Mouse (Mus musculus): Measurements from ENCODE around the gene Coro2b. TPM values are rescaled to one million over a fixed set of nuclear protein-coding genes. Genes with fewer than 3 reads are reported as not detected.

The Coro2b gene
- polyA plus RNA-seq, 1 experiment from 2014 or later, result 8.8 TPM

GRCm38 (mm10) chr9:62491104-62491503 lies 45.7 kb downstream of the Coro2b start:
- Histone ChIP-seq H3K36me3 (no peaks in the 10 kb centered on the region), H3K4me3 (no peak overlapping the region), H3K9me3 (no peaks in the 10 kb centered on the region), H3K9ac (no peak overlapping the region), H3K27ac (no peak overlapping the region), H3K27me3 (no peaks in the 10 kb centered on the region), H3K4me2 (no peak overlapping the region), H3K4me1 (peaks cover 3% of the 10 kb centered on the region)
- no peak for ATAC-seq (ENCODE audit: insufficient number of reproducible peaks, insufficient read depth, low FRiP score, low TSS enrichment, low read depth)
- WGBS, result 66% methylated on average over 3 of the region's 3 CpGs

- Histone ChIP-seq H3K4me3 (no peak overlapping the region), H3K36me3 (no peaks in the 10 kb centered on the region), H3K4me1 (peaks cover 12% of the 10 kb centered on the region), H3K9me3 (no peaks in the 10 kb centered on the region), H3K27me3 (no peaks in the 10 kb centered on the region), H3K4me2 (no peak overlapping the region), H3K9ac (no peak overlapping the region), H3K27ac (no peak overlapping the region)
- ATAC-seq (ENCODE audit: insufficient number of reproducible peaks, insufficient read depth, low FRiP score, low TSS enrichment, low read depth), result no peak
- WGBS, result 48% methylated on average over 4 of the region's 4 CpGs
Observed at GRCm38 (mm10) chr9:62484107-62484506, 52.7 kb downstream of the Coro2b start.

GRCm38 (mm10) chr9:62482788-62483187 lies 54.1 kb downstream of the Coro2b start:
- no peak overlapping the region for H3K4me3 ChIP-seq
- no peak for ATAC-seq (ENCODE audit: insufficient number of reproducible peaks, insufficient read depth, low FRiP score, low TSS enrichment, low read depth)
- H3K9me3 ChIP-seq, result no peaks in the 10 kb centered on the region
- H3K9ac ChIP-seq, result no peak overlapping the region
- no peak overlapping the region for H3K4me2 ChIP-seq
- H3K27me3 ChIP-seq, result no peaks in the 10 kb centered on the region
- H3K27ac ChIP-seq, result no peak overlapping the region
- WGBS, result 79% methylated on average over 3 of the region's 3 CpGs
- peaks cover 10% of the 10 kb centered on the region for H3K4me1 ChIP-seq
- H3K36me3 ChIP-seq, result no peaks in the 10 kb centered on the region

- 56% methylated on average over 6 of the region's 6 CpGs for WGBS
- H3K4me2 ChIP-seq, result no peak overlapping the region
- H3K4me3 ChIP-seq, result no peak overlapping the region
- no peak for ATAC-seq (ENCODE audit: insufficient number of reproducible peaks, insufficient read depth, low FRiP score, low TSS enrichment, low read depth)
- no peaks in the 10 kb centered on the region for H3K36me3 ChIP-seq
- H3K9ac ChIP-seq, result no peak overlapping the region
- peaks cover 19% of the 10 kb centered on the region for H3K4me1 ChIP-seq
- H3K9me3 ChIP-seq, result no peaks in the 10 kb centered on the region
- no peaks in the 10 kb centered on the region for H3K27me3 ChIP-seq
- no peak overlapping the region for H3K27ac ChIP-seq
Observed at GRCm38 (mm10) chr9:62480898-62481642, 55.8 kb downstream of the Coro2b start.

GRCm38 (mm10) chr9:62480149-62480548 lies 56.7 kb downstream of the Coro2b start:
- WGBS, result 81% methylated on average over 9 of the region's 9 CpGs
- H3K9me3 ChIP-seq, result no peaks in the 10 kb centered on the region
- no peak overlapping the region for H3K4me2 ChIP-seq
- no peaks in the 10 kb centered on the region for H3K36me3 ChIP-seq
- no peak overlapping the region for H3K4me3 ChIP-seq
- no peaks in the 10 kb centered on the region for H3K27me3 ChIP-seq
- no peak overlapping the region for H3K27ac ChIP-seq
- no peak for ATAC-seq (ENCODE audit: insufficient number of reproducible peaks, insufficient read depth, low FRiP score, low TSS enrichment, low read depth)
- peaks cover 19% of the 10 kb centered on the region for H3K4me1 ChIP-seq
- no peak overlapping the region for H3K9ac ChIP-seq

GRCm38 (mm10) chr9:62476782-62477487 lies 59.9 kb downstream of the Coro2b start:
- peak overlapping the region; percentile 27; the same call in 1 of the 2 replicates for H3K9ac ChIP-seq
- H3K27me3 ChIP-seq, result no peaks in the 10 kb centered on the region
- no peaks in the 10 kb centered on the region for H3K9me3 ChIP-seq
- 50% methylated on average over 11 of the region's 11 CpGs for WGBS
- H3K36me3 ChIP-seq, result no peaks in the 10 kb centered on the region
- no peak overlapping the region for H3K4me2 ChIP-seq
- peaks cover 24% of the 10 kb centered on the region for H3K4me1 ChIP-seq
- H3K27ac ChIP-seq, result peak overlapping the region; percentile 55
- no peak for ATAC-seq (ENCODE audit: insufficient number of reproducible peaks, insufficient read depth, low FRiP score, low TSS enrichment, low read depth)
- no peak overlapping the region for H3K4me3 ChIP-seq

GRCm38 (mm10) chr9:62474206-62474605 lies 62.6 kb downstream of the Coro2b start:
- H3K27ac ChIP-seq, result no peak overlapping the region
- no peak overlapping the region for H3K4me2 ChIP-seq
- WGBS, result 73% methylated on average over 2 of the region's 2 CpGs
- no peak overlapping the region for H3K9ac ChIP-seq
- ATAC-seq (ENCODE audit: insufficient number of reproducible peaks, insufficient read depth, low FRiP score, low TSS enrichment, low read depth), result no peak
- no peaks in the 10 kb centered on the region for H3K27me3 ChIP-seq
- no peaks in the 10 kb centered on the region for H3K36me3 ChIP-seq
- no peaks in the 10 kb centered on the region for H3K9me3 ChIP-seq
- H3K4me3 ChIP-seq, result no peak overlapping the region
- peaks cover 19% of the 10 kb centered on the region for H3K4me1 ChIP-seq

GRCm38 (mm10) chr9:62471541-62472189 lies 65.2 kb downstream of the Coro2b start:
- 87% methylated on average over 14 of the region's 14 CpGs for WGBS
- Histone ChIP-seq H3K27ac (no peak overlapping the region), H3K36me3 (no peaks in the 10 kb centered on the region), H3K9ac (no peak overlapping the region), H3K4me2 (no peak overlapping the region), H3K9me3 (no peaks in the 10 kb centered on the region), H3K4me1 (peaks cover 18% of the 10 kb centered on the region), H3K27me3 (no peaks in the 10 kb centered on the region), H3K4me3 (no peak overlapping the region)
- no peak for ATAC-seq (ENCODE audit: insufficient number of reproducible peaks, insufficient read depth, low FRiP score, low TSS enrichment, low read depth)

- H3K9me3 ChIP-seq, result no peaks in the 10 kb centered on the region
- no peaks in the 10 kb centered on the region for H3K27me3 ChIP-seq
- H3K36me3 ChIP-seq, result no peaks in the 10 kb centered on the region
- peaks cover 18% of the 10 kb centered on the region for H3K4me1 ChIP-seq
- H3K9ac ChIP-seq, result no peak overlapping the region
- ATAC-seq (ENCODE audit: insufficient number of reproducible peaks, insufficient read depth, low FRiP score, low TSS enrichment, low read depth), result no peak
- H3K4me2 ChIP-seq, result no peak overlapping the region
- no peak overlapping the region for H3K4me3 ChIP-seq
- 92% methylated on average over 14 of the region's 14 CpGs for WGBS
- H3K27ac ChIP-seq, result no peak overlapping the region
Observed at GRCm38 (mm10) chr9:62471041-62471440, 65.8 kb downstream of the Coro2b start.

- WGBS, result 4% methylated on average over 1 of the region's 1 CpGs
- ATAC-seq (ENCODE audit: insufficient number of reproducible peaks, insufficient read depth, low FRiP score, low TSS enrichment, low read depth), result no peak
Observed at GRCm38 (mm10) chr9:62470398-62470797, 66.4 kb downstream of the Coro2b start.

GRCm38 (mm10) chr9:62469696-62470095 lies 67.1 kb downstream of the Coro2b start:
- Histone ChIP-seq H3K27me3 (no peaks in the 10 kb centered on the region), H3K9me3 (no peaks in the 10 kb centered on the region), H3K4me3 (no peak overlapping the region), H3K36me3 (no peaks in the 10 kb centered on the region), H3K4me2 (no peak overlapping the region), H3K4me1 (peaks cover 18% of the 10 kb centered on the region), H3K27ac (no peak overlapping the region), H3K9ac (no peak overlapping the region)
- WGBS, result 82% methylated on average over 10 of the region's 10 CpGs
- no peak for ATAC-seq (ENCODE audit: insufficient number of reproducible peaks, insufficient read depth, low FRiP score, low TSS enrichment, low read depth)

More at GRCm38 (mm10) chr9:62470398-62470797, 66.4 kb downstream of the Coro2b start:
- Histone ChIP-seq H3K9ac (no peak overlapping the region), H3K36me3 (no peaks in the 10 kb centered on the region), H3K9me3 (no peaks in the 10 kb centered on the region), H3K27ac (no peak overlapping the region), H3K4me1 (peaks cover 18% of the 10 kb centered on the region), H3K27me3 (no peaks in the 10 kb centered on the region), H3K4me3 (no peak overlapping the region), H3K4me2 (no peak overlapping the region)

Data from embryonic facial prominence, embryonic 13.5 days (tissue).